Mouse (Mus musculus): ENCODE measurements around the gene Atp8b3. TPM values are rescaled to one million over a fixed set of nuclear protein-coding genes. Genes with fewer than 3 reads are reported as not detected.

The Atp8b3 gene
- total RNA-seq, 2 experiments from 2014 or later = not detected

DNA sequence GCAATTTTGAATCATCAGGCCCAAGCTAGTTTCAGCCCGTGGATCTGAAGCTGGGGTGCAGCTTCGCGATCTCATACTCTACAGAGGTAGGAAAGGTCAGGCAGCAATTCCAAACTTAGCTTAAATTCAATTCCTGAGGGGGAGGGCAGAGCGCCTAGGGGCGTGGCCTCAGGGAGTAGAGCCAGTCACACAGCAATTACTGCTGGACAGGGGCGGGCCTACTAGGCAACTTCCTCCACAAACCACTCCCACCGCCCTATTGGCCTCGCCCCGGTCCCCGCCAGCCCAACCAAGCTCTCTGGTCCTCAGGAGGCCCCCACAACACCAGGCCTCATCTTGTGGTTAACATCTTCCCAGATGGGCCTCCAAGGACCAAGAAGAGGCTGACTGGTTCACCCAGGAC is 30.7 kb upstream of the Atp8b3 start:
- peak; percentile 71 for ATAC-seq (replicated peaks; ENCODE audit: poor library complexity)

DNA sequence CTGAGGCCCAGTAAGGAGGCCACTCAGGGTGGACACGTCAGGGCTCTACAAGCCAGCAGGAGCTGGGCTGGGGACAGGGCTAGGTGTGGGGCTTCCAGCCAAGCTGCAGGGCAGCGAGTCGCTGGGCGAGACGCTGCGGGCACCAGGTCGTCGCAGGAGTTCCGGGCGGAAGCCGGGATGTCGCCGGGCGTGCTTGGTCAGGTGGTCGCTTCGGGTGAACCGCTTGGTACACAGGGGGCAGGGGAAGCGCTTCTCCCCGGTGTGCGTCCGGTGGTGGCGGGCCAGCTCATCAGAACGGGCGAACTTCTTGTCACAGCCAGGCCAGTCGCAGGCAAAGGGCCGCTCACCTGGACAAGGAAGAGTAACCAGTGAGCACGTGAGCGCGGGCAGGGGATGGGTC is 30.0 kb upstream of the Atp8b3 start:
- ATAC-seq (replicated peaks; ENCODE audit: poor library complexity) = no peak

GRCm38 (mm10) chr10:80566375-80567092 is 27.6 kb upstream of the Atp8b3 start:
- ATAC-seq (replicated peaks; ENCODE audit: poor library complexity) = peak; percentile 63

DNA sequence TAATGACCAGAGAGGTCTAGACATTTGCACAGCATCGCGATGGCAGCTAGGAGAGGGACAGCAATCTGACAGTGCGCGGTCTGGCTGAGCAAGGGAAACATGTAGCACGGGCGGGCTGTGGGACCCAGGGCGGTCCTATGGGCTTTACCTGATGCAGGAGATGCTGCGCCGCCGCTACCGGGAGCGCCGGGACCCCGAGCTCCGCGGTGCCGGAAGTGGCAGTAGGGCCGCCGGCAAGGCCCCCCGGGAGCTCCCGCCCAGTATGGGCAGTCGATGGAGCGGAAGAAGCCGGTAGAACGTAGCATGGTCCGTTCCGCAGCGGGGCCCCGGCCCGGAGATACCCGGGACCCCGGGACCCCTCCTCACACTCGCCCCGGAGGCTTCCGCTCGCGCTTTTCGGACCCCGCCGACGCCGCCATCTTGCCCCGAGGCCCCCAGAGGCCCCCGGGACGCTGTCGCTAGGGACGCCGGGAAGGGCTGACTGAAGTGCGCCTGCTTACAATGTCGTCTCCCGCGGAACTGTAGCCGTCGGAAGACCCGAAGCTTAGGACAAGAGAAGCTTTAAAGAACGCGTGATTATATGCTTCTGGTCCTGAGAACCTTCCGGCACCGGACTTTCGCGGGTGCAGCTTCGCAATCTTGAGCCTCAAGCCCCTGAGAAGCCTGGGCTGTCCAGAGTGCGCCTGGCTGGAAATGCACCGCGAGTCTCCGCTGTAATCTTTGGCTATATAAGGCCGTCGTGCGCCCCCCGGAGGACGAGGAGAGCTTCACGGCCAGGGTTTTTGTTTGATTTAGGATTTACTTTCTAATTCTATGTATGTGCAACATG is 22.4 kb upstream of the Atp8b3 start, which contains the start of gene Rexo1:
Gene Rexo1, minus strand, starts transcription at position 445 of the 829 bp plus-strand sequence.
- ATAC-seq (replicated peaks; ENCODE audit: poor library complexity) = peak; percentile 78

GRCm38 (mm10) chr10:80560621-80561020 is 21.7 kb upstream of the Atp8b3 start:
- no peak; the same call in 1 of the 2 replicates for ATAC-seq (replicated peaks; ENCODE audit: poor library complexity)

- ATAC-seq (replicated peaks; ENCODE audit: poor library complexity) = no peak
These were observed 20.5 kb upstream of the Atp8b3 start for GRCm38 (mm10) chr10:80559431-80559830.

DNA sequence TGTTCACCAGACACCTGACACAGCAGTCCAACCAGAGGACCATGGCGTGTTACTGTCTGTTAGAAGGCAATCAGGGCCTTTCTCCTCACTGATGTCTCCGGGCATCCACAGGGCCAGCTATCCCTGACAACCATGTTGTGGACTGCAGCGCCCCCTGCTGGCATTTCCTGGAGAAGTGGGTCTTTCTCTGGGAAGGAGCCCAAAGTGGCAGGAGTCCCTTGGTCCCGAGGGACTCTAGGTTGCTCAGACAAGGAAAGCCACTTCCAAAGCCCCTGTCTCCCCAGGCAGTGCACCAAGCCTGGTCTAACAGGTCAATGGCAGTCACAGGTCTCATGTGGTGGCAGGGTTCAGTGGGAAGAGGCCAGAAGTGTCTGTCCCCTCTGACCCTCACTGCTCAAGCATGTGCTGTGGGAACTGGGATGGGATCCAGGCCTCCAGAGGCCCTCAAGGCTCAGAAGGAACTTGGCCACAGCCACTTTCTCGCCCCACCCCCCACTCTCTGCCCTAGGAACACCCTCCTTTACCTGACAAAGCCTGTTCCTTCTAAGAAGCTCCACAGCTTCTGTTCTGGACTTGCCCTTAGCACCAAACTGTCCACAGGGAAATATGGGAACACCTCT is 18.5 kb upstream of the Atp8b3 start:
- peak; percentile 33 for ATAC-seq (replicated peaks; ENCODE audit: poor library complexity)

DNA sequence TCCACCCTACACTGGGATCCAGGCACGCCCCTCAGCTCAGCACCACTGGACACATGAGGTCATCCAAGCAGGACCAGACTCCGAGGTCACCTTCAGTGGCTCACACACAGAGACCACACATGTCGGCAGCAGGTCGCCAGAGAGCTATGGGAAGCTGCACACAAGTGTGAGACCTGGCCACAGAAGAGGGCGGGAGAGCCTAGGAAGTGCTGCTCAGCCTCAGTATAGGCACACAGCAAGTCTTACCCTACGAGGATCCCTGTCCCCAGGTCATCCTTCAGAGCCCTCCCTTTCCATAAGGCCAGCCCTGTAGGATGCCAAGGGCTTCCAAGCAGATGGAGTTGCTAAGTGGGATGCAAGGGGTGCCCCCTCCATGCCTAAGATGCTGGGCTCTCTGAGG is 15.1 kb upstream of the Atp8b3 start:
- ATAC-seq (replicated peaks; ENCODE audit: poor library complexity) = no peak

DNA sequence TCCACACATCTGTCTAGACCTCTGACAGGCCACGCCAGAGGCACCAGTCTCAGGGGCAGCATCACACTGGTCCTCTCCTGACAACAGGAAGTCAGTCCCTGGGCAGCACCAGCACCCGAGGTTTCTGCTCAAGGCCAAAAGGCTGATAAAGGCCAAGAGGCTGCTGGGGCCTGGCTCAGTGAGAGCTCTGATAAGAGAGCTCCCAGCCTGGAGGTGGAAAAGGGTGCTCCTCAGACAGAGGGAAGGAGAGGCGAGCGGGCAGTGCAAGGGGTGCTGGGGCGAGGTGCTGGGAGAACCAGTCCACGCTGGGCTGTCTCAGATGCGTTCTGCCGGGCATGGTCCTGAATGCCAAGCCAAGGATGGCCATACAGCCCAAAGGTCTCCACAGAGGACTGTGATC is 14.7 kb upstream of the Atp8b3 start:
- ATAC-seq (replicated peaks; ENCODE audit: poor library complexity) = peak; percentile 84

- no peak for ATAC-seq (replicated peaks; ENCODE audit: poor library complexity)
These were observed 13.4 kb upstream of the Atp8b3 start for GRCm38 (mm10) chr10:80552364-80552763.

DNA sequence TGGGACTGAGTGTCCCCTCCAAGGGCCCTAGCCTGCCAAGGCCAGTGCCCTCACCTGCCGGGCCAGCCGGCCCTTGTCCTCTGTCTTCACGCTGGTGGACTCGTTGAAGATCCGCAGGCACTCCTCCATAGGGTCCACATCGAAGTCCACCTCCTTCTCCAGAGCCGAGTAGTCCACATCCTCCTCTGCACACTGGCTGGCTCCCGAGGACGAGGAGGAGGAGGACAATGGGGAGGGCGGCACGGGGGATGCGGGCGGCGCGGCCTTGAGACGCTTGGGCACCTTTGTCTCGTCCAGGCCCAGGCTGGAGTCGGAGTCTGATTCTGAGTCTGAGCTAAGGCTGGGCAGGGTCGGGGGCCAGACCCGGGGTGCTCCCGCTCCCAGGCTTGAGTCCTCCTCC is 10.4 kb upstream of the Atp8b3 start:
- ATAC-seq (replicated peaks; ENCODE audit: poor library complexity) = no peak

DNA sequence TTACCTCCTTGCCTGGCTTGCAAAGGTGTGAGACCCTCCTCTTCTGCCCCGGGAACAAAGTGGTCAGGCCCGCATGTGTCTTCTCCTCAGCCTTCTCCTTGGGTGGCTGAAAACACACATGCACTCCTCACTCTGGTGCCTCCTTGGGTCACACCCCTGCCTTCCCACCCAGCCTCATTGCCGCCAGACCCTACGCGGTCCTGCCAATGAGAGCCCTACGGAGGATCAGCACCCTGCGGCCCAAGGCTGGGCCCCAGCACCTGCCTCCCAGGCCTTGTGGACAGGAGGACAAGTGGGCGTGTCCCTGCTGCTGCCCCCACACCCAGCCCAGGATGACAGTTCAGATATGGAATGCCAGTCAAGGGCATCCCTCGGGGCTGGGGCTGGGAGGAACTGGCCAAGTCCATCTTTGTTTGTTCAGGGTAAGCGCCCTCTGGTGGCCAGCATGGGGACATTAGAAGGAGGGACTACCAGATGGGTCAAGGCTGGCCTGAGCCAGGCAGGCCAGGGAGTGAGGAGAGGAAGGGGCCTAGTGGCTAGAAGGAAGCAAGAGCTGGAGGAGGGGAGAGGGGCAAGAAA is 9.6 kb upstream of the Atp8b3 start:
- ATAC-seq (replicated peaks; ENCODE audit: poor library complexity) = peak; percentile 49

DNA sequence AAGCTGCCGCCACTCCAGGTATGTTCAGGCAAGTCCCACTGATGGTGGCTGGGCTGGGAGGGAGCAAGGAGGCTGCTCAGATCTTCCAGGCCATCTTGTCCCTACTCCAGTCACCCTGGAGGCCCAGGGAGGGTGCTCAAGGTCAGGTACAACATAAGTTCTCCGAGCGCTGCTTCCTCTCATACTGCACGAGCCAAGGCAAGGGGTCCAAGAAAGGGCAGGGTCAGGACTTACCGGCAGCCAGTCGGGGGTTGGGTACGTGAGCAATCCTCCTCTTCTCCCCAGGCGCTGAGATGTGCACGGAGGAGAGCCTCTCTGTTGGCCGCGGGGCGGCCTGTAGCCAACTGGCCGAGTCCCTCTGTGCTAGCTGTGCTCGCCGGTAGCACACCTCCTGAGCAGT is 8.6 kb upstream of the Atp8b3 start:
- no peak for ATAC-seq (replicated peaks; ENCODE audit: poor library complexity)

DNA sequence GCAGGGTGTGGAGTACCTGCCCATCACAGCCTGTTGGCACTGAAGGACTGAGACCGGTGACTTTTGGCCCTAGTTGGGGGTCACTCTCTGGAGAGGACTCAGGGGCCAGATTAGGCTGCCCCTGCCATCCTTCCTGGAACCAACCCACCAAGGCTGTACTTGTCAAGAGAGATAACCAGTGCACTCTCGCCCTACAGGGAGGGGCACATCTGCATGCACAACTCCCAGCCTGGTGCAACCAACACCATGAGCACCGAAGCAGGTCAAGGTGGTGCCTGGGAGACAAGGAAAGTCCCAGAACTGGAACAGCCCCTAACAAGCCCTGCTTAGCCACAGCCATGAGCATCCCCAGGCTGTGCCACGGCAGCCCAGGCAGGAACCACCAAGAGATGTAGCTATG is 8.0 kb upstream of the Atp8b3 start:
- peak; percentile 42 for ATAC-seq (replicated peaks; ENCODE audit: poor library complexity)

DNA sequence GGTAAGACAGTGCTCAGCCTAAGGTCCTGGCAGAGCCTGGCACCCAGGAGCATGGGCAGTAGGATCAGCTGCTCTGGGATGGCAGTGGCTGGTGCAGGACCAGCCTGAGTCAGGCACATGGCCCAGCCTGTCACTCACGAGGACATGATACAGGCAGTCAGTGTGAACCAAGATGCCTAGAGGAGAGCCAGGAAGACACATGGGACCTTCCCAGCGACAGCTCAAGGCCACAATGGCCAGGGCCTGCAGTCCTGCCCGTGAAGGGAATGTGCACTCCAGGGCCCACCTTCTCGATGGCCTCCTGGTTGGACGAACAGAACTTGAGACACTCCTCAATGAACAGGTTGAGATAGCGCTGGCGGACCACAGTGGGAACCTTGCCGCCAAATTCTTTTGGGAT is 6.7 kb upstream of the Atp8b3 start:
- no peak for ATAC-seq (replicated peaks; ENCODE audit: poor library complexity)

DNA sequence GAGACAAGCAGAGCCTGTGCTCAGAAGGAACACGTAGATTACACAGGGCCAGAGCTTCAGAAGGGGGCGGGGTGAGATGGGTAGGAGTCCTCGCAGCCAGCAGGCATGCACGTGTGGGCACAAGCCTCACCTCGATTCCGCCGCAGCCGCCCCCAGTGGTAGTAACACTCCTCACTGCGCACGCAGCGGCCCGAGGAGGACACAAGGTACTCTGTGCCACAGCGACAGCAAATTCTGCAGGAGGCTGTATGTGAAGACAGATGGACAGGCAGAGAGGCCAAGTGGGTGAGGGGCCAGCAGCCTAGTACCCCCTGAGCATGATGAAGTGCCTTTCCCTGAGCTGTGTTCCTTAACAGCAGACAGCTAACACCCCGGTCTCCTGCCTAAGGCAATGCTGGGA is 4.9 kb upstream of the Atp8b3 start:
- no peak for ATAC-seq (replicated peaks; ENCODE audit: poor library complexity)

DNA sequence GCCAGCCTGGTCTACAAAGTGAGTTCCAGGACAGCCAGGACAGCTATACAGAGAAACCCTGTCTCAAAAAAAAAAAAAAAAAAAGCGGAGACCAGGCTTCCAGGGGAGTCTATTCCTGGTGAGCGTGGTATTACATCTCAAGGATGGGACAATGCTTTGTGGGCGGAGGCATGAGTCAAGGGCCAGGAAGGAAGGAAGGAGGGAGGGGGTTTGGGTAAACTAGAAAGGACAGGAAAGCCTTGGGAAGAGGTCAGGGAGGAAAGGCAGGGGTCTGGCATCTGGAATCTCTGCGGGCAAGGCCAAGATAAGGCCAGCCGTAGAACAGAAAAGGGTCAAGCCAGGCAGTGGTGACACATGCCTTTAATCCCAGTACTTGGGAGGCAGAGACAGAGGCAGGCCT is 569 bp upstream of the Atp8b3 start:
- ATAC-seq (replicated peaks; ENCODE audit: poor library complexity) = no peak

DNA sequence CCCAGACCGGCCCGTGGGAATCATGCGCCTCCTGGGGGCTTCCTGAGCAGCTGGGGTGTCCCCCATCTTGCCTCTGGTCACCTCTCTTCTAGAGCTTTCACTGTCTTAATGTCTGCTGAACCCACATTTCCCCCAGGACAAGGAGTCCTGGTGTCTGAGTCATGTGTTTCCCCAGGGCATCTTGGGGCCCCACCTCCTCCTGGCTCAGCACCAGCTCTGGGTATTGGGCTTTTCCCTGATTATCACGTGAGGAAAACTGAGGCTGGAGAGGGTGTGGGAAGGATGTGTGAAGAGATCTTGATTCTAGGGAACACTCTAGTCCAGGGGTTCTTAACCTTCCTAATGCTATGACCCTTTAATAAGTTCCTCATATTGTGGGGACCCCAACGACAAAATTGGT is 744 bp downstream of the Atp8b3 start:
- ATAC-seq (replicated peaks; ENCODE audit: poor library complexity) = no peak

DNA sequence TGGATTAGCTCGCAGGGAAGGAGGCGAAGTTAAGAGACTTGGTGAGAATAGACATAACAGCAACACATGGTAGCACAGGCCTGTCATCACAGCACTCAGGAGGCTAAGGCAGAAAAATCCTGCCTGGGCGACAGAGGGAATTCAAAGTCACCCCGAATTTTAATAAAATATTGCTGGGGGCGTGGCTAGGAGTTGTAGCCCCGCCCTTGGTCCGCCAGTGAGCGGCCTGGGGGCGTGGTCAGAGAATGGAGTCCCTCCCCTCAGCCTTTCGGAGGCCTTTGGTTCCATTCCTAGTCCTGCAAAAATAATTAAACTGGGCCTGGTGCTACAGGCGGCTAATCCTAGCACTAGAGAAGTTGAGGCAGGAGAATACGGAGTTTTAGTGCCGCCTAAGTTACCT is 3.2 kb downstream of the Atp8b3 start:
- ATAC-seq (replicated peaks; ENCODE audit: poor library complexity) = no peak

DNA sequence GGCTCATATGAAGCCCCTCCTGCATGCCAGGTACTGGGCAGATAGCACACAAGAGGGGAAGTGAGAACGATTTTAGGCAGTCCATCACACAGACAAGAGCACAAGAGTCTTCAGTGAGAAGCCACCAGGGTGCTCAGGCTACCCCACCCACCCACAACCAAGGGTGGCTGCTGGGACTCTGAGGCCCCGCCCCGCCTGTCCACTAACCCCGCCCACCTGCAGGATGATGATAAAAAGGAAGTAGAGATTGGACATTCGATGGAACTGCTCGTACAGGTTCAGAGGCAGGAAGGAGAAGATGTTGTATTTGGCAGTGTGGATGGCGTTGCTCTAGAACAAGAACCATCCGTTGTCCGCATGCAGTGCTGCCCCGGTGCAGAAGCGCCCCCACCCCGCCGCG is 3.9 kb downstream of the Atp8b3 start:
- peak; percentile 14; the same call in 1 of the 2 replicates for ATAC-seq (replicated peaks; ENCODE audit: poor library complexity)

- peak; percentile 58 for ATAC-seq (replicated peaks; ENCODE audit: poor library complexity)
These were observed 5.2 kb downstream of the Atp8b3 start for GRCm38 (mm10) chr10:80533704-80534103.
